Mouse (Mus musculus) forebrain, embryonic 13.5 days (tissue): Measurements from ENCODE around the gene Pigu. TPM values are rescaled to one million over a fixed set of nuclear protein-coding genes. Genes with fewer than 3 reads are reported as not detected.

Experiments
- ATAC-seq: fragments of 200-750 bp; cut with Nextera tagmentation; 2 replicates; pipeline ENCODE4 v1.8.0; 2017
- H3K27ac ChIP-seq: fragments of 300-500 bp; sonication (generic); 2 replicates; pipeline ENCODE4 v1.5.1; 2015; ENCODE audit warnings: inconsistent platforms, mild to moderate bottlenecking, moderate library complexity
- H3K27me3 ChIP-seq: fragments of 300-500 bp; sonication (generic); 2 replicates; pipeline ENCODE4 v1.6.1; 2015; ENCODE audit warnings: mild to moderate bottlenecking, inconsistent platforms
- H3K36me3 ChIP-seq: fragments of 300-500 bp; sonication (generic); 2 replicates; pipeline ENCODE4 v1.6.1; 2015; ENCODE audit warnings: mild to moderate bottlenecking, inconsistent platforms; ENCODE audit not compliant: poor library complexity, severe bottlenecking
- H3K4me1 ChIP-seq: fragments of 300-500 bp; sonication (generic); 2 replicates; pipeline ENCODE4 v1.6.1; 2015; ENCODE audit warnings: inconsistent platforms
- H3K4me2 ChIP-seq: fragments of 300-500 bp; sonication (generic); 2 replicates; pipeline ENCODE4 v1.6.1; 2015; ENCODE audit warnings: inconsistent platforms, mild to moderate bottlenecking, moderate library complexity
- H3K4me3 ChIP-seq: fragments of 300-500 bp; sonication (generic); 2 replicates; pipeline ENCODE4 v1.5.1; 2015; ENCODE audit warnings: mild to moderate bottlenecking, inconsistent platforms
- H3K9ac ChIP-seq: fragments of 300-500 bp; sonication (generic); 2 replicates; pipeline ENCODE4 v1.6.1; 2015; ENCODE audit warnings: mild to moderate bottlenecking, inconsistent platforms
- H3K9me3 ChIP-seq: fragments of 300-500 bp; sonication (generic); replicated peaks from 2 replicates; pipeline ENCODE4 v1.6.1; 2016; ENCODE audit warnings: inconsistent platforms
- WGBS: fragments of 180-500 bp; shearing (Covaris S2); methylation state at CpG from one replicate; pipeline ENCODE4 v1.1.7; 2015; 5-methylcytosine and 5-hydroxymethylcytosine counted together
- polyA plus RNA-seq: library from polyadenylated mRNA; unstranded; fragments of >200 nt; fragmentation: Nextera tagmentation; extraction: Ambion mirVana; gene quantifications from 2 replicates; pipeline ENCODE4 v1.2.1, GENCODE M21; 2015

Pigu gene
- polyA plus RNA-seq, 1 experiment from 2014 or later: 44.6 TPM

DNA sequence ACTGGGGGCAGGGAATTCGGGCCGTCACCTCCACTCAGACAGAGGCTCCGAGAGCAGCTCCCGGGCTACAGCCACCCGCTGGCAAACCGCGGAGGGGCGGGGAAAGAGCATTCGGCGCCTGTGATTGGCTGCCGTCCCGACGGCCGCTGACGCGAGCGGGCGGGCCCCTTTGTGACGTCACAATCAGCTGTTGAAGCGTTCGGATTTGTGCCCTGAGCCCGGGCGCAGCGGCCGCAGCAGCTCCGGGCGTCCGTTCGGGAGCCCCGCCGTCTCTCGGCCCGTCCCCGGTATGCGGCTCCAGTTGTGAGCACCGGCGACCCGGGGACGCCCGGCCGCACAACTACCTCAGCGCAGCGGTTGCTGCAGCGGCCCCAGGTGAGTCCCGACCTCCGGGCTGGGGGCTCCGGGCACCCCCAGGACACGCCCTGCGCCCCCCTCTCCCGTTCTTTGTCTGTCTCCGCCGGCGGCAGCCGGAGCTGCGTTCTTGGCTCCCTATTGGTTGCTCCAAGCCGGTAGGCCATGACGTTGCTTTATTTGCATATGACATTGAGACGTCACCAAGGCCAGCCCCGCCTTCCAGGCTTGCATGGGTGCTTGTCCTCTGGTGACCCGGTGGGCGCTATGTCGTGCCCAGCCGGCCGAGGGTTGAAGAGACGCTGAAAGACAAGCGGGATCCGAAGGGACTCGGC lies 24.6 kb upstream of the Pigu start:
- peak; percentile 95 for ATAC-seq
- peak overlapping the region; percentile 95 for H3K9ac ChIP-seq
- H3K4me2 ChIP-seq: peak overlapping the region; percentile 73
- peak overlapping the region; percentile 76 for H3K4me3 ChIP-seq
- H3K27ac ChIP-seq: peak overlapping the region; percentile 98
- H3K9me3 ChIP-seq: no peaks in the 10 kb centered on the region
- H3K4me1 ChIP-seq: peaks cover 51% of the 10 kb centered on the region
- H3K36me3 ChIP-seq: peaks cover 16% of the 10 kb centered on the region
- WGBS: under 1% methylated on average over 62 of the region's 68 CpGs
- H3K27me3 ChIP-seq: peaks cover 20% of the 10 kb centered on the region

- WGBS: 1% methylated on average over 11 of the region's 11 CpGs
- Histone ChIP-seq H3K4me1 (peaks cover 43% of the 10 kb centered on the region), H3K4me3 (peak overlapping the region; percentile 76), H3K27me3 (peaks cover 22% of the 10 kb centered on the region), H3K4me2 (peak overlapping the region; percentile 73), H3K27ac (peak overlapping the region; percentile 98), H3K9ac (peak overlapping the region; percentile 95), H3K9me3 (no peaks in the 10 kb centered on the region), H3K36me3 (peaks cover 9% of the 10 kb centered on the region)
- no peak for ATAC-seq
Observed at GRCm38 (mm10) chr2:155381060-155381437, 23.8 kb upstream of the Pigu start.

DNA sequence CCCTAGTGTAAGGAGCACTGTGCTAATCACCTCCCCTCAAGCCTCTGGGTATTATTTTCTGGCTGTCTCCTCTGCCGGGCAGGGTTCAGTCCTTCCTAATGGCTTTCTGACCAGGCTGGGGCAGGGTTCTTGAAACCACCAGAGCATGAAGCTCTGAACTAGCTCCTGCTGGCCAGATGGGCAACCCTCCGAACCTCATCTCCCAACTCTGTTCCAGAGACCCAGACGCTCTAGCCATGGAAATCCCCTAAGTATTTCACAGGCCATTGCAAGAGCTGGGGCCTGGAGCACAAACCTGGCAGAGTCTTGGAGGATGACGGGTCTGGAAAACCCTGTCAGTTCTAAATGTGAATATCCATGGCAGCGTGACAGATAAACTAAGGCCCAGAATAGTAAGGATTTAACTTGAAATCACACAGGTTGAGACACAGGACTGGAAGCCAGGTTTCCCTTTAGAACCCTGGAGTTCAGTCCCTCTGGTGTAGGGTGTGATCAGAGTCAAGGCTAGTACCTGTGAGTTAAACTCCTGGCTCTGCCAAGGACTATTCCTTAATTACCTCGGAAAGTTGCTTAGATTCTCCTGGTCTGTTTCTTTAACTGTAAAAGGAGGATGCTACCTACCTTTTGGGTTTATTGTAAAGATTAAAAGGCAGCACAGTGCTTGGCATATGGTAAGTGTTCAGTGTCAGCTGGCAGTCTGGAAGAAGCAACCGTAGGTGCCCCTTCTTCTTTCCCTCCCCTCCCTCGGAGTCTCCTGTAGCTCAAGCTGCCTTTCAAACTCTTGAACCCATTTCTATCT lies 23.2 kb upstream of the Pigu start, which contains the start of gene Trp53inp2:
TSS of gene Trp53inp2 (plus strand) at position 799 of the 799 bp plus-strand sequence.
- Histone ChIP-seq H3K36me3 (peaks cover 3% of the 10 kb centered on the region), H3K4me3 (peak within 1 kb of the TSS; percentile 76), H3K27ac (peak within 1 kb of the TSS; percentile 98), H3K27me3 (peaks cover 22% of the 10 kb centered on the region), H3K9me3 (no peaks in the 10 kb centered on the region), H3K4me2 (peak within 1 kb of the TSS; percentile 73), H3K4me1 (peaks cover 37% of the 10 kb centered on the region), H3K9ac (peak within 1 kb of the TSS; percentile 95)
- no peak for ATAC-seq
- WGBS: 41% methylated on average over 8 of the region's 8 CpGs

- no peak overlapping the region for H3K4me3 ChIP-seq
- H3K36me3 ChIP-seq: no peaks in the 10 kb centered on the region
- no peak overlapping the region for H3K27ac ChIP-seq
- H3K4me2 ChIP-seq: no peak overlapping the region
- peaks cover 22% of the 10 kb centered on the region for H3K27me3 ChIP-seq
- 75% methylated on average over 10 of the region's 10 CpGs for WGBS
- H3K9ac ChIP-seq: no peak overlapping the region
- no peak for ATAC-seq
- no peaks in the 10 kb centered on the region for H3K9me3 ChIP-seq
- peaks cover 10% of the 10 kb centered on the region for H3K4me1 ChIP-seq
Observed at GRCm38 (mm10) chr2:155376191-155376590, 19.0 kb upstream of the Pigu start.

DNA sequence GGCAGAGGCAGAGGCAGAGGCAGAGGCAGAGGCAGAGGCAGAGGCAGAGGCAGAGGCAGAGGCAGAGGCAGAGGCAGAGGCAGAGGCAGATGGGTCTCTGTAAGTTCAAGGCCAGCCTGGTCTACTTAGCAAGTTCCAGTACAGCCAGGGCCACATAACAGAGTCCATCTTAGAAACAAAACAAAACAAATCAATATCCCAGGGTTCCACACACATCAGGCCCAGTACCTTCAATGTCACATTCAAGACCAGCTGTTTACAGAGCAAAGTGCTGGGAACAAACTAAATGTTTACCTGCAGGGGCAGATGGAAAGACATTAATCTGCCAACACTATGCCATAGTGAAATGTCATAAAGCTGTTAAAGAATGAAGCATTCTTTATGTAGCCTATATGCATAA lies 17.3 kb upstream of the Pigu start:
- Histone ChIP-seq H3K27me3 (peaks cover 9% of the 10 kb centered on the region), H3K36me3 (no peaks in the 10 kb centered on the region), H3K27ac (no peak overlapping the region), H3K4me1 (no peaks in the 10 kb centered on the region), H3K9me3 (no peaks in the 10 kb centered on the region), H3K4me3 (no peak overlapping the region), H3K9ac (no peak overlapping the region), H3K4me2 (no peak overlapping the region)
- no peak for ATAC-seq

GRCm38 (mm10) chr2:155373886-155374285 lies 16.7 kb upstream of the Pigu start:
- WGBS: 84% methylated on average over 1 of the region's 1 CpGs

DNA sequence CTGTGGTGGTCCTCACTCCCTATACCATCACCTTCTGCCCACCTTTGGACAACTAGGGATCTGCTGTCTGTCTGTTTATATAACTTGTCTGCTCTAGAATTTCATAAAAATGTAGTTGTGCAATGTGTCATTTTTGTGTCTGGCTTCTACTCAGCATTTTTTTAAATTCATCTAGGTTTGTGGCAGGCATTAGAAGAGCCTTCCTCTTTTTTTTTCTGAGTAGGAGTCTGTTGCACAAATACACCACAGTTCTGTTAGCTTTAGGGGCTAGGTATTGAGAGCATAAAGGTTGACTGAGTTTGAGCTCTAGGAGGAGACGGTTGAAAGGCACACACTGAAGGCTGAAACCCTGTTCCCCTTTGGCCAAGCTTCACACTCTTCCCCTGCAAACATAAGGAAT lies 16.1 kb upstream of the Pigu start:
- no peak for ATAC-seq
- Histone ChIP-seq H3K27me3 (peaks cover 3% of the 10 kb centered on the region; the same call in 1 of the 2 replicates), H3K4me2 (no peak overlapping the region), H3K4me3 (no peak overlapping the region), H3K27ac (no peak overlapping the region), H3K4me1 (no peaks in the 10 kb centered on the region), H3K36me3 (no peaks in the 10 kb centered on the region), H3K9ac (no peak overlapping the region), H3K9me3 (no peaks in the 10 kb centered on the region)
- 74% methylated on average over 1 of the region's 1 CpGs for WGBS

More at GRCm38 (mm10) chr2:155373886-155374285, 16.7 kb upstream of the Pigu start:
- H3K4me2 ChIP-seq: no peak overlapping the region
- H3K27ac ChIP-seq: no peak overlapping the region
- H3K4me3 ChIP-seq: no peak overlapping the region
- no peak overlapping the region for H3K9ac ChIP-seq
- H3K9me3 ChIP-seq: no peaks in the 10 kb centered on the region
- H3K27me3 ChIP-seq: peaks cover 3% of the 10 kb centered on the region; the same call in 1 of the 2 replicates
- H3K36me3 ChIP-seq: no peaks in the 10 kb centered on the region
- ATAC-seq: no peak
- no peaks in the 10 kb centered on the region for H3K4me1 ChIP-seq

GRCm38 (mm10) chr2:155372451-155372850 lies 15.2 kb upstream of the Pigu start:
- ATAC-seq: no peak
- WGBS: 68% methylated on average over 4 of the region's 4 CpGs
- H3K27ac ChIP-seq: no peak overlapping the region
- H3K4me2 ChIP-seq: no peak overlapping the region
- H3K4me1 ChIP-seq: no peaks in the 10 kb centered on the region
- H3K27me3 ChIP-seq: 0 out of 2 replicates have a peak, but pooled peaks cover 3% of the 10 kb centered on the region
- H3K9ac ChIP-seq: no peak overlapping the region
- no peaks in the 10 kb centered on the region for H3K9me3 ChIP-seq
- no peak overlapping the region for H3K4me3 ChIP-seq
- H3K36me3 ChIP-seq: no peaks in the 10 kb centered on the region

- Histone ChIP-seq H3K4me1 (no peaks in the 10 kb centered on the region), H3K36me3 (no peaks in the 10 kb centered on the region), H3K9me3 (no peaks in the 10 kb centered on the region), H3K9ac (no peak overlapping the region), H3K27ac (no peak overlapping the region), H3K4me2 (no peak overlapping the region), H3K27me3 (no peaks in the 10 kb centered on the region), H3K4me3 (no peak overlapping the region)
- no peak for ATAC-seq
- 72% methylated on average over 7 of the region's 7 CpGs for WGBS
Observed at GRCm38 (mm10) chr2:155369333-155369883, 12.2 kb upstream of the Pigu start.

DNA sequence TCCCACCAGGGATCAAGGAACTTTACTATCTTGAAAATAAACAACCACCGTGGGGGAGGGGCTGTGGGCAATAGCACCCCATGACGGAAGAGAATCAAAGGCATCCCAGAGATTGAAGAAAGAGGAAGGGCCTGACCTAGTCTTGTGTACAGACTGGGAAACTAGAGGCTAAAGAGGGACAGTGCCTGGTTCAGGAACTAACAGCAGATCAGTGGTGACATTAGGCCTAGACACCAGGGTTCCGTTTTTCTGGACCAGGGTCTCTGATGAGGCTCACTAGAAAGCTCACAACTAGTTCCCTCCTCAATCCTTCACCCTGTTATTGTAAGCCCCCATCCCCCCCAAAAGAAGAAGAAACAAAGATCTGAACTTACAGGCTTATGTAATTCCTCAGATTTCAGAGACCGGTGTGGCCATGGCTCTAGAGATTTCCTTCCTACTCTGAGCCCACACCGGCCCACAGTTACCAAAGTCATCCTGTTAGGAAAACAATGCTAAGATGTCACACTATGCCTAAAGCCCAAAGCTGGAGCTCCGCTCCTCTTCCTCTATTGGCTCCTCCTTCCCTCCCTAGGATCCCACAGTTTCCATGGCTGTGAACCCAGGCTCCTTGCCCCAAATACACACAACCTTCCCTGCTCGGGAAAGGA lies 10.5 kb upstream of the Pigu start:
- no peak overlapping the region for H3K4me2 ChIP-seq
- H3K9ac ChIP-seq: no peak overlapping the region
- H3K4me3 ChIP-seq: no peak overlapping the region
- H3K9me3 ChIP-seq: no peaks in the 10 kb centered on the region
- H3K4me1 ChIP-seq: no peaks in the 10 kb centered on the region
- no peak for ATAC-seq
- 88% methylated on average over 7 of the region's 7 CpGs for WGBS
- no peaks in the 10 kb centered on the region for H3K36me3 ChIP-seq
- no peak overlapping the region for H3K27ac ChIP-seq
- H3K27me3 ChIP-seq: no peaks in the 10 kb centered on the region

DNA sequence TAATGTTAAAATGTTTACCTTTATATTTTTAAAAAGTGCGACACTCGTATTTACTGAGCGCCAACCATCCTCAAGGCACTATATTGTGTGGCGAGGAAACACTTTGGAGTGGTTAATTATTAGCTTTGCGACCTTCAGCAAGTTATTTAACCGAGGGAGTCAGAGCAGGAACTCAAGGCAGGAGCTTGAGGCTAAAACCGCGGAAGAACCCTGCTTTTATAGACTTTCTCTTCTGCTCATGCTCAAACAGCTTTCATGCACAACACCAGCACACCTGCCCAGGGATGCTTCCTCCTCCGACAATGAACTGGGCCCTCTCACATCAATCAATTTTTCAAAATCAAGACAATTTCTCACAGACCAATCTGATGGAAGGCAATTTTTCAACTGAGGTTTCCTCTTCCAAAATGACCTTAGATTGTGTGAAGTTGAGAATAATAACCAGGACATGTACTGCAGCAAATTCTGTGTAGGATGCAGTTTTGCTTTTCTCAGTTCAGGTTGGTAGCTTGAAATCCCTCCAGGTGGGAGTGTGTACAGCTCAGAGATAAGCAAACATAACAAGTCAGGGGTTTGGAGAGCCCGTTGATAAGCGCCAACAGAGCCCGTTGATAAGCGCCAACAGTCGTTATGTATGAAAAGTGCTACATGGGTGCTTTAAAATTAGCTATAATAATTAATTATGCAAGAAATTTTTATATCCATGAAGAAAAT lies 613 bp upstream of the Pigu start:
- peak overlapping the region; percentile 40; the same call in 1 of the 2 replicates for H3K27ac ChIP-seq
- H3K27me3 ChIP-seq: no peaks in the 10 kb centered on the region
- peak overlapping the region; percentile 75 for H3K4me3 ChIP-seq
- peak overlapping the region; percentile 63 for H3K9ac ChIP-seq
- peak; percentile 52 for ATAC-seq
- no peaks in the 10 kb centered on the region for H3K36me3 ChIP-seq
- H3K4me2 ChIP-seq: peak overlapping the region; percentile 88
- peaks cover 14% of the 10 kb centered on the region for H3K4me1 ChIP-seq
- 33% methylated on average over 14 of the region's 14 CpGs for WGBS
- no peaks in the 10 kb centered on the region for H3K9me3 ChIP-seq
